Mouse (Mus musculus): ENCODE measurements around the gene Psmd3.
"Not testable (repeated sequence)": the region's sequence is repeated elsewhere in the genome, so short reads cannot be mapped to it uniquely, and the experiment has no call there.

The Psmd3 gene

DNA sequence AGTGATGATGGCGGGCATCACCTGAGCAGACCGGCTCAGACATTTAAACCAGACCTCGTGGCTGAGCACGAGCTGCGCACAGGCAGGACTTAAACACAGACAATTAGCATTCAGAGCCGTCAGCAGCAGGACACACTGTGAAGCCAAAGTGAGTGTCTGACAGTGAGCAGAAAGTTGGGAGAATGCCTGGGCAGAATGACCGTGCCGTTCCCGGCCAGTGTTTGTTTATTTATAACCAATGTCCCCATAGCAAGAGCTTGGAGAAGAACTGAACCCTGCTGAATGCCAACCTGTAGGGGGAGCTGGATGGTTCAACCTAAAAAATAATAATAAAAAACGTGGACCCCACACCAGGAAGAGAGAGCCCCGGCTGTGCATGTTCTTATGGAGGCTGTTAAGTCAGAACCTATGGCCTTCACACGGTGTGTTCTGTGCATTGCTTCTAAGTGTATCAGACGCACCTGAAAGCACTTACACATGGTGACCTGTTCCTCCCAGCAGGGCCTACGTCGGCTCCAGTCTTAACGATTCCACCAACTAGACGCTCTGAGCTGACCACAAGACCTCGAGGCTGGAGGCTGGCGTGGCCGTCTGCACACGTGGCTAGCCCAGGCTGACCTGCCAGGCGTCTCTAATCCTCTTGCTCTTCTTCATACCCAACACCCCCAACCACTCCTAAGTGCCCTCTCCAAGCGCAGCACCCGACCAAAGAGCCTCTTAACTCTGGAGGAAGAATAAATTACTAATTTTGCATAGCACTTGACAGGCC lies 39.3 kb downstream of the Psmd3 start:
- DNase-seq, result no peak

DNA sequence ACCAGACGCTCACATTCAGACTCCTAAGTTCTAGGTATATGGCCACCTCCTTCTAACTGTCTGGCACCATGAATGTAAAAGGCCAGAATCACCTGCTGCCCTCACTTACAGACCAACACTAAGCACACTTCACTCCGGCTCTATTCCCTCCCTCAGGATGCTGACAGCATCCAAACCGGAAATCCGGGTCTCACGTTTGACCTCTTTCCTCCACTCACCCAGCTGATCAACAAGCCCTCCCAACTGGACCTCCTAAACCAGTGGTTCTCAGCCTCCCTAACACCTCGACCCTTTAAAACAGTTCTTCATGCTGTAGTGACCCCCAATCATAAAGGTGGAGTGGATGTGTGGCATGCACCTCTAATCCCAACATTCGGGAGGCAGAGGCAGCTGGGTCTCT lies 40.7 kb downstream of the Psmd3 start:
- DNase-seq, result no peak

DNA sequence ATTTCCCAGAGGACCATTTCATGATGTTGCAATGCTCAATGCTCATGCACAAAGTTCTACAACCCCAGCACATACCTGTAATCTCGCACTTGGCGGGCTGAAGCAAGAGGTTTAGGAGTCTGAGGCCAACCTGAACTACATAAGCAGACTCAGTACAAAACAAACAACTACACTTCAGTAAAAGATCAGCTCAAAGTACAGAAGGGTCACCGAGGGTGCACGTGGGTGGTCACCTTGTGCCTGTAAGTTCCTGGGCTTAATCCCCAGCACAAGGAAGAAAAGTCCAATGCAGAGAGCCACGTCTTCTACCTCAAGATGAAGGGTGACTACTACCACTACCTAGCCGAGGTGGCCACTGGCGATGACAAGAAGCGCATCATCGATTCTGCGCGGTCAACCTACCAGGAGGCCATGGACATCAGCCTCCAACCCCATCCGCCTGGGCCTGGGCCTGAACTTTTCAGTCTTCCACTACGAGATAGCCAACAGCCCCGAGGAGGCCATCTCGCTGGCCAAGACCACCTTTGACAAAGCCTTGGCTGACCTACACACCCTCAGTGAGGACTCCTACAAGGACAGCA lies 43.7 kb downstream of the Psmd3 start:
- no peak for DNase-seq

DNA sequence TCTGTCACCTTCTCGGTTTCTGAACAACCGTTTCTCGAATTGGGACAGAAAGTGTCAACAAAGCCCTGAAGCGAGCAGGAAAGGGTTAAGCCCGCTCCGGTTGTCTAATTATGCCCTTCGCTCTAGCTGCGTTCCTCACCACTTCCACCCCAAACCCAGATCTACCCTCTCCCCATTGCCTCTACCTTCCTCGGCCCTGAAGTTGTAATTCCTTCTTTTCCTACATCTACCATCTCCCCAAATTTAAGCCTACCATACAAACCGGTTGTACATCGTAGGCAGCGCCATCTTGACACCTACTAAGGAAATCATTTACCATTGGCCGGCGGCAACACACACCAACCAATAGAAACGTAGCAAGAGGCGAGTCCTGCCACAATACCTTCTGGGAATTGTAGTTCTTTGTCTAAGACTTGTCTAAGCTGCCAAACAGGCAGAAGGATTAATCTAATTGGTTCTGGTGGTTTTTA lies 46.8 kb downstream of the Psmd3 start, which contains the start of gene Med24:
Gene Med24 (minus strand): TSS at position 317 of the 470 bp plus-strand sequence.
- peak; percentile 77 for DNase-seq

DNA sequence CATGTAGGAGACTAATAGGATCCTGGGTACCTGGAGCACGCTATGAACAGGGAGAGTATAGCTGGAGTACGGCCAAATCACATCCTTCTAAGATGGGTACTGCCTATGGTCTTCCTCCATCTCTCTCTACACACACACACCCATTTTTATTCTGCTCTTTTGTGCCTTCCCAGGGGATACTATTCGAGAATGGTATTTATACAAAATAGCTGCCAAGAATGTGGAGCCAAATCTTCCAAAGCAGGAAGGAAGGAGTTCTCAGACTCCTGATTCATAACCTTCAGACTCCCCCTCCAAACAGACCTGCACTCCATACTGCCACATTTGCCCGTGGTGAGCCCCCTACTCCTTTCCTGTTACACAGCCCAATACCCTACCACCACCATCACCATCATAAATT lies 48.4 kb downstream of the Psmd3 start:
- no peak for DNase-seq

DNA sequence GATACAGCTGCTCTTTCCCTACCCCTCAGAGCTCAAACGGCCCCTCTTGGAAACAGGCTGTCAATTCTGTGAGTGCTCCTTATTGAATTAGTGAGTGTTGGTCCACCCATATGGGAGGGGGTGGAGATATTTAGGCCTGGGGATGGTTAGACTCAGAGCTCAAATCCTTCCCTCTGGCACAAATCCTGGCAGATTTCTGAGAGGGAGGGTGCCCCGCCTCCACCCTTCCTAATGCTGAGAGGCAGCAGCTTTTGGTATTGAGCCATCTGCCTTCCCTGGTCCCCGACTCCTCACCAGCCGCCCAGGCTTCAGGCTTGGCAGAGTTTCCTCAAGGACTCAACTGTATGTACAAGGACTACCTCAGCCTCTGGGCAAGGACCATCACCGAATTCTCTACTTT lies 48.8 kb downstream of the Psmd3 start:
- DNase-seq, result peak; percentile 65

DNA sequence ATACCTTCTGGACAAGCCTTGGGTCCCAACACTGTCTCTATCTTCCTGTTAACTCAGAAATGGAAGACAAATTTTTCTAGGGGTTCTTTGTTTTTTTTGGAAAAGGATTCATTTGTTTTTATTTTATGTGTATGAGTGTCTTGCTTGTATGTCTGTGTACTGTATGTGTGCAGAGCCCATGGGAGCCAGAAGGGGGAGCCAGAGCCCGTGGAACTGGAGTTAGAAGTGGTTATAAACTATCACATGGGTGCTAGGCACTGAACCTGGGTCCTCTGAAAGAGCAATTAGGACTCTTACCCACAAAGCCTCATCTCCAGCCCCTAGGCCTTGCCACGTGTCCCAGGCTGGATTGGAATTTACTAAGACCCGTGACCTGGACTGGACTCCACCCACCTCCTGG lies 51.7 kb downstream of the Psmd3 start:
- no peak for DNase-seq

DNA sequence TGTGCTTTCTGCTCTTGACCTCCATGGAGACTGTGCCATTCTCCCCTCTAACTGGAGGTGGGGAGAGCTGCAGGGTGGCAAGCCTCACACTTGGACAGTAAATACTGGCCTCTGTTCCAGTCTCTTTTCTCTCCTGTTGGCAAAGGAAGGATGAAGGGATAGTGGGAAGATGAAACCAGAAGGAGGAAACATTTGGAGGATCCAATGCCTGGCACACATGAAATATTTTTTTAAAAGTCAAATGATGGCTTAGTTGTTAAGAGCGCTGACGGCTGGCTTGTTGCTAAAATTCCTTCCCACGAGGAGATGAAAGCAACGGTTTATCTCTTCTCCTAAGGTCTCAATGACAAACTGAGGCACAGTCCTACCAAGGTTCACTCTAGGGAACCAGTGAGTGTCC lies 52.8 kb downstream of the Psmd3 start:
- DNase-seq, result no peak

DNA sequence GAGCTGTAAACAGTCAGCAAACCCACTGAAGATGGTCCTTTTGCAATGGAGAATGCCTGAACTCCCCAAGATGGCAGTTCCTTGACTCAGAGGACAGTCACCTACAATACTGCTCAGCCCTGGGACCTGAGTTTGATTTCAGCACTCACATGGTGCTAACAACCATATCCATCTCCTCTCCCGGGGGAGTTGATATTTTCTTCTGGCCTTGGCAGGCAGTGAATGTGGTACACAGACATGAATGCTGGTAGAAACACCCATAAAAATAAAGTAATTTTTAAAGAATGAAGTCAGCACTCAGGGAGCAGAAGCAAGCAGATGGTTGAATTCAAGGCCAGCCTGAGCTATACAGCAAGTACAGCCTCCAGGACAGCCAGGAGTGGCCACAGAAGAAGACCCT lies 53.8 kb downstream of the Psmd3 start:
- DNase-seq, result no peak

DNA sequence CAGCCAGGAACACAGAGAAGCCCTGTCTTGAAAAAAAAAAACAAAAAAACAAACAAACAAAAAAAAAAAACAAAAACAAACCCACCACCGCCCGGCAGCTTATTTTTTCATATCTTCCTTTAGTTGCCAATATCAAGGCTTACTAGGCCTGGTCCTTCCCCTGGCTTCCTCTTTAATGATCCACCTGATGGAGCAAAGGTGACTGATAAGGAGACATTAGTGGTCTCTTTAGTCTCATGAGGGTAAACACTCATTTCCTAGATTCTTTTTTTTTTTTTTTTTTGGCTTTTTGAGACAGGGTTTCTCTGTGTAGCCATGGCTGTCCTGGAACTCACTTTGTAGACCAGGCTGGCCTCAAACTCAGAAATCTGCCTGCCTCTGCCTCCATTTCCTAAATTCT lies 54.9 kb downstream of the Psmd3 start:
- DNase-seq, result not testable (repeated sequence)

DNA sequence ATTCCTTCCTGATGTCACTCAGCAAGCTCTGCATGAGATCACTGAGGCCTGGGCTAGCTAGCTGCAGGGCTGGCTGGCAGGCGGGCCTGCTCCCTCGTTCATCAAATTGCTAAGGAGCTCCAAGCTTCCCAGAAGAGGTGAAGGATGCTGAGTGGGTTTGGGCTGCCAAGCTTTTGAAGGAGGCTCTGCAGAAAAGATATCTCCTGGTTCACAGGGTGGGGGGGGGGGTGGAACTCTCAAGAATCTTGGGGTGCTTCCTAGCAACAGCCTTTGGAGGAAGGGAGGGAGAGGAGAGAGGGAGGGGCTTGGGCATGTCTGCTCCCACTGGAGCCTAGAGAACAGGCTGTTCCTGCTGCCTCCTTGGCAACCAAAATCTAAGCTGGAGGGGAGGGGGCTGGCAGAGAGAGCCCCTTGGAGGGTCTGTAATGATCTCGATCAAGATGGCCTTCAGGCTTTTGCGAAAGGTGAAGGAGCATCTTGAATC lies 56.1 kb downstream of the Psmd3 start:
- DNase-seq, result peak; percentile 53

DNA sequence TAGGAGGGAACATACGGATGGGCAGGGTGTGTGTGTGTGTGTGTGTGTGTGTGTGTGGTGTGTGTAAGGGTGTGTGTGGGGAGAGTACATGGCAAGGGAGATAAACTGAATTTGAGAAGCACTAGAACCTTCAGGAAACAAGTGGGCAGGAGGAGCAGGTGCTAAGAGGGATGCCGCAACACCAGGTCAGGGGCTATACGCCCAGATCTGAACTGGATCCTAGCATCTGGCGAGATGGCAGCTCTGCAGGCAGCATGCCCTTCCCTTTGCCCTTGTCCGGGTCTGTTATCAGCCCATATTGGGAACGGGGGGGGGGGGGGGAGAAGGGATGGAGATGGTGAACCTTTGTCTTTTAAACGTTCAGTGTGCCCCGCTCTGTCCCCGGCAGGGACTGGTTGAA lies 56.6 kb downstream of the Psmd3 start:
- no peak for DNase-seq

DNA sequence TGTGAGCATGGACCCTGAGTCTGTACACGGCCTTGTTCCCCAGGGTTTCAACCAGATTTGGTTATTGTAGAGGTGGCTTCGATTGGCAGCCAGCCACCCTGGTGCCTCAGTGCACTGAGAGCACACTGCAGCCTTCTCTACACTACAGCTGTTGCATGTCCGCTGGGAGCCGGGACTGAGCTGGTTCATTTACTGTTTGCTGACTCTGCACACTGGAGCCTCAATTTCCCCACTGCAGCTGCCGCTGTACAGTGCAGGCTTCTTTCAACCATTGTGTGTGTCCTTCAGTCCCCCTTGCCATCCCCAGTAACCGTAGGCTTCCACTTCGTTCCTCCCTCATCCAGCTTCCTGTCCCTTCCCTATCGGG lies 57.7 kb downstream of the Psmd3 start:
- DNase-seq, result no peak

DNA sequence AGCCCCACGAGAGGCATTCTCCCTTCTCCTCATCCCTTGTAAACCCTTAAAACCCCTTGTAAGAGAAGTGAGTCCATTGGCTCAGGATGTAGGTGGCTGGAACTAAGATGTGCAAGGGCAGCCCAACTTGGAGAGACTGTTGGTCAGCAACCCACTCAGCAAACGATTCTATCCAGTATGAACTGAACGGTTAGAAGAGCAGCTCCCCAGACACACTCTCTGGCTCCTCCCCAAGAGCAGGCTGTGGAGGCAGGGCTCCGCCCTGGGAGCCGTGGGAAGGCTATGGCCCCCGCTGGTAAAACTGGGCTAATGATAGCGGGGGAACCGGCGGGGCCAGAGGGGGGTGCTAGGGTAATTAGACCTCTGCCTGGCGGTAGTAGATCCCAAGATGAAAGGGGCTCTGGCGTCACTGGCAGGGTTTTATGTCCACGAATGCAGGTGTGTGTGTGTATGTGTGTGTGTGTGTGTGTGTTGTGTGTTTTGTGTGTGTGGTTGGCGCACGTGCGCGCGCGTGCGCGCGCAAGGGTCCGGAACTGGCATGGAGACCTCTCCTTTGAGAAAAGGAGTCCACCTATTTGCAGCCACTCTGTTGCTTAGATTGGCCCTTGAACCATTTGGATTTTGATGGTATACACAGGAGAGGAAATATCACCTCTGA lies 58.2 kb downstream of the Psmd3 start, which contains the start of gene Thra:
Gene Thra (plus strand): TSS at position 246 of the 658 bp plus-strand sequence.
- peak; percentile 65 for DNase-seq

DNA sequence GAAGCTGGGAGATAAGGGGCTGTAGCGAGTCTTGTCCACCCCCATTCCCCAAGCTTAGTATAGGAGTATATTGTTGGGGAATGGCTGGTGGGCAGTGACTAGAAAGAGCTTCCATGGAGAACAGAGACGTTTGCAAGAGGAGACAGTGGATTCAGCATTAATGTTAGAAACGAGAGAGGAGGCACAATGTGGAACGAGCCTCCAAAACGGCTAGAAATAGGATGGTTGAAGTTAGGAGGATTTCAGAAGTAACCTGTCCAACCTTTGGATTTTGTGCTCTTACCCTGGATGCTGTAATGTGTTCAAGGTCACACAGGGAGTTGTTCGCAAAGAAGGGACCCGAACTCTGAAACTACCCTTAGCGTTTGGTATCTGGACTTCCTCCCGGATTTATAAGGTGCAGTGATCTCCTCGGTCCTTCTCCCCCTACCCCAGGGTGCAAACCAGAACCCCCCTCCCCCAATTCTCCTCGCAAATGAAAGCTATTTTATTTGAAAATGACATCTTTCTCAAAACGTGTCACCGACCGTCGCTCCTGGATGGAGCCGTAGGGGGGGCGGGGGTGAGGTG lies 58.8 kb downstream of the Psmd3 start:
- DNase-seq, result no peak

DNA sequence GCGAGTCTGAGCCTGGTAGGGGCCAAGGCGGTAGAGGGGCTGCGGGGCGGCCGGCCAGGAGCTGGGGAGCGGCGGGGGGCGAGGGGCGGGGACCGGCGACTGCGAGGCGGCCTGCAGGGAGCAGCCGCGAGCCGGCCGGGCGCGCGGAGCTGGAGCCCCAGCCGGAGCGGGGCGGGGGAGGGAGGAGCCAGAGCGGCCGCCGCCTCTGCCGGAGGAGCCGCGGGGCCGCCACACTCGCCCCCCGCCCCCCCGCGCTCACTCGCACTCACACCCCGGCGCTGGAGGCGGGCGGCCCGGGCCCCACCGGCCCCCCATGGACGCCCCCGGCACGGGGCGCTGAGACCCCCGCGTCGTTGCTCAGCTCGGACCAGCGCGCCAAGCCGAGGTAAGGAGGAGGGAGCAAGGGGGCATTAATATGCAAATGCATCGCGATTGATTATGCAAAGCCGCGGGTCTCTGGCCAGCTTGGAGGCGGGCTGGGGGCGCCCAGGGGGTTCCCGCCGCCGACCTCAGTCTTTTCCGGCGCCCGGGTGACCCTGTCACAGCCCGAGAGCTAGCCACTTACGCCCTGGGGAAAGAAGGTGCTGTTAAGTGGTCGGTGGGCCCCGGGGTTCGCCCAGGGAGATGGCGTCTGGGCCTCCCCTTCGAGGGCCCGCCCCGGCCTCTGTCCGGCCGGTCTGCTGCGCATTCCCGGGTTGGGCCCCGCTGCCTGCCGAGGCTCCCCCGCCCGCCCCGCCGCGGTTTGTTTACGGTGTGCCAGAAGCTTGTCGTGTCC lies 59.5 kb downstream of the Psmd3 start:
- peak; percentile 80 for DNase-seq

DNA sequence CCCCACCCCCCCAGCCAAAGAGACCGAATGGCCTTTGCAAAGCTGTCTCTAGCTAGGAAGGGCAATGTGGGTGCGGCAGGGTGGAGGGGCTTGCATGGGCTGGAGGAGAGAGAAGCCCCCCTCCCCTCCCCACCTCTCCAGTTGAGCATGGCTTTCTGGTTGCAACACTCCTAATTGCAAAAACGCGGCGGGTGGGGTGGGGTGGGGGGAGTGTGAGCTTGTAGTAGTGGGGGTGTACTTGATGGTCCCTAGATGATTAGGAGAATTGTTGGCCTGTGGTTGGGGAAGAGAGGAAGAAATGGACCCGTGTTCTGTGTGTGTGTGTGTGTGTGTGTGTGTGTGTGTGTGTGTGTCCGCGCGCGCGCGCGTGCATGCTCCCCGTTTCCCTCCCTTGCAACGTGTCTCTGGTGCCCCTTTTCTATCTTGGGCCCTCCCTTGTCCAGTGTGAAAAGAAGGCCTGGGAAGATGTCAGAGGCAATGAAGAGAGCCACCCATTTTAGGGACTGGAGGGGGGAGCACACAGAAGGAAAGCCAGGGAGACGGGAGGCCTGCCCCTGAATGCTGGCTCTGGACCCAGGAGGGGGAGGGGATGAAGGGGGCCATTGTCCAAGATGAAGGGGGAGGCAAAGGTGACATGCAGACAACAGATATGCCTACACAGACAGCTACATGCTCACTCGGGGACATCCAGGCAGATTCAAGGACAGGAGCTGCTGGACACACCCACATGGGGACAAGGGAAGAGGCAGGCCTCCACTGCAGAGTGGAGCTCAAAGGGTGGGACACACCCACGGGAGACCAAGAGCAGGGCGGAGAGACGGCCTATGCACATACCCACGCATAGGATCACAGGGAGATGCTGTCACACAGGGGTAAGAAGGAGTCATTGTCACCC lies 60.3 kb downstream of the Psmd3 start:
- peak; percentile 45 for DNase-seq

DNA sequence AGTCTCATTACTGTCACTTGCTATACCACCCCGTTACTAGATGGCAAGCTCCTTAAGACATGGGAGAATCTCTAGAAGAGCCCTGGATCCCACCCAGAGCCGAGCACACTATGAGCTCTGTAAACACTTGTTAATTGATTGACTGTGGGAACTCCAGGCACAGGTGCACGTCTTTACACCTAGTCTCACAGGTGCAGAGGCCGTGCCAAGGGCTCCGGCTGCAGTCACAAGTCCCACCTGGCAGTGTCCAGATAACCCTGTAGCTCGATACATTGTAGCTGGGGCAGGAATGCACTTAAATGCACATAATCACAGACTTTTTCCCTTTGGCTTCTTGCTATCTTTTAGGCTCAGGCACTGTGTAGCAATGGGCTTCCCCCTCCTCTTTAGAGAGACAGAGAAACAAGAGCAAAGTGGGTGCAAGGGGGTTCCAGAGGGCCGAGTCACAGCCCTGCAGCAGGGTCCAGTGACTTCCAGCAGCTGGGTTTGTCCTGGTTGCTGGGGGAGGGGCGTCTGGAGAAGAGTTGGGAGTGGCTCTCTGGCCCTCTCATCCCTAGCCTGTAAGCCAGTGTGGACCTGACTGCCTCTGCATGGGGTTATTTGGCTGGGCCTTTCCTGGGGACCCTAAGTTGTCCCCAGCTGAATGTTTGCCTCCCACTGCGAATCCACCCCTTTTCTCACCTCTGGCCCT lies 61.4 kb downstream of the Psmd3 start:
- peak; percentile 50 for DNase-seq

DNA sequence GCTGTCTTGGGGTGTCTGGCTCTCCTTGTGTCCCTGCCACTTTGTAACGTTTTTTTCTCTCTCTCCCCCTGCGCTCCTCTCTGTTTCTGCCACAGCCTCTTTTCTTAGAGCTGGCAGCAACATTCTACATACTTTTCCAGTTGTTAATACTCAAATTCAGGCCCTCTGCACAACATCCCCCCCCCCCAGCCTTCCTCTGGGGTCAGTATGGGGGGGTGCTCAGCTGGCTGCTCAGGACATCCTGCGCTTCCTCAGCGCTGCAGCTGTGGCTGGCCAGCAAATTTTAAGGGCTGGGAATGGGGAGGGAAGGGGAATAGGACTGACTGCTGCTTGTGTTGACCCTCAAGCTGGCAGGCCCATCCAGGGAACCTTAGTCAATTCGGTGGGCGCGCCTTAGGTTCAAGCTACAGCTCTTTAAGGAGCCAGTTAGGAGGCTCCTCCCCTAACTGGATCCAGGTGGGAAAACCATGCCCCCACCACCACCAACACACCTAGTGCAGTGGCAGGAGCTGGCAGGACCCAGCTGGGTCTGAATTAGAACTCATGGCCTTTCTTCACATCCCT lies 62.2 kb downstream of the Psmd3 start:
- no peak for DNase-seq
